In genomic region chr10:26752929-26753567, GRCm38 (mm10) we compare ENCODE assay signal across 8 mouse cellular contexts. TPM values are rescaled to one million over a fixed set of nuclear protein-coding genes. Genes with fewer than 3 reads are reported as not detected.
DNase-seq lines count a peak whose midpoint lies in the region; ATAC-seq and TF ChIP-seq lines count a peak whose summit lies in the region.

Arhgap18 (plus strand) TSS chr10:26753421.

- H3K27me3 ChIP-seq in liver, adult 2 months (ENCODE audit: control insufficient read depth, insufficient read depth, low read length) = no peaks in the 10 kb centered on the region
- no peaks in the 10 kb centered on the region for H3K27me3 ChIP-seq in liver, embryonic 12.5 days (replicated peaks)

- H3K4me3 ChIP-seq in liver, adult 2 months (ENCODE audit: insufficient read depth, low read depth, low read length) = no peak within 1 kb of the TSS
- H3K4me3 ChIP-seq in liver, embryonic 12.5 days = no peak within 1 kb of the TSS

- ATAC-seq in liver, embryonic 12.5 days = no peak

- H3K36me3 ChIP-seq in liver, adult 2 months (ENCODE audit: control insufficient read depth, insufficient read depth, low read length) = no peaks in the 10 kb centered on the region
- H3K36me3 ChIP-seq in liver, embryonic 12.5 days = no peaks in the 10 kb centered on the region

- no peak for TF ChIP-seq POLR2A in liver, adult 2 months (IDR thresholded peaks at IDR 0.05; ENCODE audit: extremely low read depth, insufficient read depth, low read length)
- no peak for TF ChIP-seq POLR2A in brain, embryonic 14.5 days (IDR thresholded peaks at IDR 0.05; ENCODE audit: borderline replicate concordance, extremely low read depth, insufficient read depth, insufficient read length, poor library complexity, severe bottlenecking)

- no peak within 1 kb of the TSS for H3K9ac ChIP-seq in liver, adult 2 months (ENCODE audit: low read depth, low read length)
- H3K9ac ChIP-seq in liver, embryonic 12.5 days = no peak within 1 kb of the TSS

- peak; percentile 75 for DNase-seq in liver, adult 2 months (ENCODE audit: extremely low read depth, low read depth, low spot score)
- no peak for DNase-seq in liver
- DNase-seq in brain, embryonic 14.5 days (ENCODE audit: low read depth) = peak; percentile 65
- DNase-seq in heart, postnatal 10 days = no peak
- DNase-seq in c-Kit-positive CD71-positive TER-119-positive erythroid progenitor cells, embryonic 14.5 days (ENCODE audit: low spot score) = no peak
- no peak for DNase-seq in spleen, adult 18-20 months
- DNase-seq in thymus, postnatal 10 days (ENCODE audit: low spot score in 2 of 2) = no peak

- H3K79me2 ChIP-seq in liver, adult 2 months (ENCODE audit: control insufficient read depth, insufficient read depth, low read length) = no peaks in the 10 kb centered on the region

- H3K9me3 ChIP-seq in liver, embryonic 12.5 days (replicated peaks) = no peaks in the 10 kb centered on the region

- intact Hi-C loops in heart, postnatal 10 days (cut with DNase I) = loop anchor here (1.0 to 5.0 kb wide), 3 partner anchors 42 to 381 kb away; no protein-coding TSS in a partner anchor

- WGBS in liver, adult 2 months = 65% methylated on average over 11 of the region's 11 CpGs
- 74% methylated on average over 11 of the region's 11 CpGs for WGBS in liver, embryonic 12.5 days (ENCODE audit: insufficient replicate concordance)

- no peak within 1 kb of the TSS for H3K27ac ChIP-seq in liver, adult 2 months (replicated peaks; ENCODE audit: insufficient read depth, low read depth, low read length)
- no peak within 1 kb of the TSS for H3K27ac ChIP-seq in liver, embryonic 12.5 days

- no peak within 1 kb of the TSS for H3K4me2 ChIP-seq in liver, embryonic 12.5 days

- peaks cover 8% of the 10 kb centered on the region for H3K4me1 ChIP-seq in liver, adult 2 months (ENCODE audit: control insufficient read depth, insufficient read depth, low read length)
- no peaks in the 10 kb centered on the region for H3K4me1 ChIP-seq in liver, embryonic 12.5 days

- TF ChIP-seq CTCF in liver, adult 2 months (IDR thresholded peaks at IDR 0.05; ENCODE audit: low read depth, low read length) = no peak
- TF ChIP-seq CTCF in brain, embryonic 14.5 days (IDR thresholded peaks at IDR 0.05; ENCODE audit: borderline replicate concordance, extremely low read depth, insufficient read depth, insufficient read length) = no peak

RNA-seq across cellular contexts. Expression of gene Arhgap18, which starts in this region (rescaled TPM):
- 12.2 and 13.9 TPM in 2 replicates for total RNA-seq in liver, adult 2 months (2014; rRNA removed)
- polyA plus RNA-seq in liver, adult 2 months (2012; rRNA removed) = 1.3 and 1.5 TPM in 2 replicates
- 10.4 and 11.8 TPM in 2 replicates for polyA plus RNA-seq in brain, embryonic 14.5 days (2012; rRNA removed)
- 10 to 100 TPM; 36.3 to 64.0 TPM for total RNA-seq in heart, postnatal 10 days (2021)
- 9.3 and 10.1 TPM in 2 replicates for polyA plus RNA-seq in liver, embryonic 12.5 days (2016; fragmentation: Nextera tagmentation; extraction: Ambion mirVana)

Comparison
In these comparisons a context has a peak if more than half of its experiments do, and no peak if none do; other contexts are left out.
1. DNase-seq: peak in liver, adult 2 months (single experiment) and brain, embryonic 14.5 days (single experiment); none in liver (single experiment), heart, postnatal 10 days (0 of 2), c-Kit-positive CD71-positive TER-119-positive erythroid progenitor cells, embryonic 14.5 days (single experiment), spleen, adult 18-20 months (0 of 2) and thymus, postnatal 10 days (0 of 2).